Mouse (Mus musculus) mature B cell (primary cell): ENCODE measurements around the gene Dtd1.

Source experiments
- in situ Hi-C: fragments of 300-500 bp; cut with MboI; formaldehyde crosslinking; loops from 2 replicates; pipeline ENCODE4 v1.14.3; 2019

Dtd1 gene

GRCm38 (mm10) chr2:144715211-144715768 lies 115.6 kb downstream of the Dtd1 start:
- in situ Hi-C loops: no loop called here

GRCm38 (mm10) chr2:144716248-144716647 lies 116.6 kb downstream of the Dtd1 start:
- in situ Hi-C loops: no loop called here

GRCm38 (mm10) chr2:144718273-144718672 lies 118.6 kb downstream of the Dtd1 start:
- in situ Hi-C loops: no loop called here

- in situ Hi-C loops: no loop called here
These were observed 119.6 kb downstream of the Dtd1 start for GRCm38 (mm10) chr2:144719294-144719693.

- in situ Hi-C loops: no loop called here
These were observed 120.0 kb downstream of the Dtd1 start for GRCm38 (mm10) chr2:144719718-144720117.

GRCm38 (mm10) chr2:144720407-144720959 lies 120.8 kb downstream of the Dtd1 start:
- in situ Hi-C loops: no loop called here

- in situ Hi-C loops: no loop called here
These were observed 125.0 kb downstream of the Dtd1 start for GRCm38 (mm10) chr2:144724679-144725078.

GRCm38 (mm10) chr2:144727136-144727535 lies 127.4 kb downstream of the Dtd1 start:
- in situ Hi-C loops: no loop called here

GRCm38 (mm10) chr2:144729776-144730175 lies 130.1 kb downstream of the Dtd1 start:
- in situ Hi-C loops: no loop called here

GRCm38 (mm10) chr2:144738161-144738560 lies 138.5 kb downstream of the Dtd1 start:
- in situ Hi-C loops: no loop called here

- in situ Hi-C loops: no loop called here
These were observed 138.9 kb downstream of the Dtd1 start for GRCm38 (mm10) chr2:144738576-144738975.

- in situ Hi-C loops: no loop called here
These were observed 140.9 kb downstream of the Dtd1 start for GRCm38 (mm10) chr2:144740577-144740997.

- in situ Hi-C loops: no loop called here
These were observed 142.3 kb downstream of the Dtd1 start for GRCm38 (mm10) chr2:144741973-144742372.

- in situ Hi-C loops: no loop called here
These were observed 143.6 kb downstream of the Dtd1 start for GRCm38 (mm10) chr2:144743316-144743715.

GRCm38 (mm10) chr2:144745266-144745665 lies 145.6 kb downstream of the Dtd1 start:
- in situ Hi-C loops: no loop called here

GRCm38 (mm10) chr2:144746046-144746783 lies 146.5 kb downstream of the Dtd1 start:
- in situ Hi-C loops: no loop called here

- in situ Hi-C loops: no loop called here
These were observed 153.9 kb downstream of the Dtd1 start for GRCm38 (mm10) chr2:144753604-144754003.

- in situ Hi-C loops: no loop called here
These were observed 155.3 kb downstream of the Dtd1 start for GRCm38 (mm10) chr2:144755016-144755415.

GRCm38 (mm10) chr2:144760666-144761065 lies 161.0 kb downstream of the Dtd1 start:
- in situ Hi-C loops: no loop called here

- in situ Hi-C loops: no loop called here
These were observed 164.0 kb downstream of the Dtd1 start for GRCm38 (mm10) chr2:144763706-144764105.

- in situ Hi-C loops: no loop called here
These were observed 164.6 kb downstream of the Dtd1 start for GRCm38 (mm10) chr2:144764116-144764788.

- in situ Hi-C loops: no loop called here
These were observed 165.5 kb downstream of the Dtd1 start for GRCm38 (mm10) chr2:144765219-144765618.
